Mouse (Mus musculus) liver, adult 10 weeks (tissue): ENCODE results near the gene Olfr1371. TPM values are rescaled to one million over a fixed set of nuclear protein-coding genes. Genes with fewer than 3 reads are reported as not detected.

Source experiments
- polyA plus RNA-seq: library from polyadenylated mRNA; stranded (reverse); fragments of 350-450 nt; fragmentation: Illumina TruSeq; extraction: RNeasy Lipid Tissue Mini Kit (QIAGEN cat#74804); gene quantifications from one replicate; pipeline ENCODE4 v1.2.3, GENCODE M21; 2014; ENCODE audit warnings: low read depth, low replicate concordance

Gene Olfr1371
- not detected for polyA plus RNA-seq

DNA sequence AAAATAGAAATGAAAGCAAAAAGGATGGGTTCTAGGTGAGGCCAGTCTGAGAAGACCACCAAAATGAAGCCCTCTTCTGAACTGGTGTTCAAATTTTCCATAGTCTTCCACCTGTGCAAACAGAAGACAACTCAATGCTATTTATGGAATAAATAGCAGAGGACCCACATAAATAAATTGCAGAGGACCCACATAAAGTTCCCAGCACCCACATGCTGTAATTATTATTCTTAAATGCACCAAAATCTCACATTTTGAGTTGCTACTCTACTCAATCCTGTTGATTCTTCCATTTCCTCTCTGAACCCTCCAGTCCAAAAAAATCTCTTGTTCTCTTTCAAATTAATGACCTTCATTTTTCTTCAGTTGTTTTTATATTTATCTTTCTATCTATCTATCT, at the start of gene Olfr1371:
TSS of gene Olfr1371 (minus strand) at position 101 of the 400 bp plus-strand sequence.

DNA sequence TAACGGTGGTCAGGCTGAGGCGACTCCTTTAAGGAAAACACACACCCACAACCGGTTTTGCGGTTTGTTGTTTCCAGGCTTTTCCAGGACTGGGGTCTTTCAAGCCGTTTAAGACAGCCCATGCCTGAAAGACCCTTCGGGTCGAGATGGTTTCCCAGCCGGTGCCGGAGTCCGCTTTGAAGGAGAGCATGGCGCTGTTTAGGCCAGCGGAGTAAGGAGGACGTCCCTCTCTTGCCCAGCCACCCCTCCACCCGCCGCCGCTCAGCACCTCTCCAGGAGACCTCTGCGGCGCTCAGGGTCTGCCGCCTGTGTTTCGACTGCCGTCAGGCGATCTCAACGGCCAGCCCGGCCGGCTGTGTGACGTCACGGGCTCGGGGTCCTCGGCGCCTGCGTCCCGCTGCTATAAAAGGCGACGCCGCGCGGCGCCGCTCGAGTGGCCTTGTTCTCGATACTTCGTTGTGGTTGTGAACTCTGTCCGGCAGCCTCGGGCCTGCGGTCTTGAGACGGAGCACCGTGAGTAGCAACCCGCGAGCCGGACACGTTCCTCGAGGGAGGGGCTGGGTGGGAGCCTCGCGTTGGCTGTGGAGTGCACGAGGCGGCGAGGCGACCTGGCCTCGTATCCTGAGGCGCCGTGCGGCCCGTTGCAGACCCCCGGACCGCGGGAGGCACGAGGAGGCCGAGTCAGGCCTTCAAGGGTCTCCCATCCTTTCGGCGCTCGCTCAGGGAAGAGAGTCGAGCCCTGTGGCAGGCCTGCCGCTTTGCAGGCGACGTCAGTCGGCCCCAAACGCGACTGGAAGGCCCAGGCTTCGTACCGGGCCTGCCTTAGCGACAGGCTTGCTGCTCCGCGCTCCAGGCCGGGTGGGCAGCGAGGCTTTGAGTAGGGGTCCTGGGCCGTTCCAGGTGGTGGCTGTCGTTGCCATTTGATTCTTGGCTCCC, 18.1 kb upstream of the Olfr1371 start, which contains the start of gene Skp1a:
TSS of gene Skp1a (plus strand) at position 390 of the 936 bp plus-strand sequence.

Other genes with a start within 250 kb of the Olfr1371 start
- 12.9 TPM for gene Cdkn2aipnl, start 246.3 kb downstream of the Olfr1371 start, polyA plus RNA-seq
- 259 TPM for gene Ube2b, start 213.2 kb downstream of the Olfr1371 start, polyA plus RNA-seq
- 0.90 TPM for gene Cdkl3, start 209.8 kb downstream of the Olfr1371 start, polyA plus RNA-seq
- gene Ppp2ca, start 115.3 kb downstream of the Olfr1371 start, polyA plus RNA-seq: 59.2 TPM
- gene Olfr1373, start 68.5 kb downstream of the Olfr1371 start, polyA plus RNA-seq: not detected
- 674 TPM for gene Skp1a, start 18.0 kb upstream of the Olfr1371 start, polyA plus RNA-seq
- 3.1 TPM for gene Tcf7, start 69.0 kb upstream of the Olfr1371 start, polyA plus RNA-seq
- 180 TPM for gene Vdac1, start 146.9 kb upstream of the Olfr1371 start, polyA plus RNA-seq
- gene 9530068E07Rik, start 182.4 kb upstream of the Olfr1371 start, polyA plus RNA-seq: 145 TPM